Mouse (Mus musculus): ENCODE results near the gene Cct4. TPM values are rescaled to one million over a fixed set of nuclear protein-coding genes. Genes with fewer than 3 reads are reported as not detected.

Gene Cct4
- total and polyA plus RNA-seq, 2 experiments from 2014 or later, result 236 to 271 TPM

DNA sequence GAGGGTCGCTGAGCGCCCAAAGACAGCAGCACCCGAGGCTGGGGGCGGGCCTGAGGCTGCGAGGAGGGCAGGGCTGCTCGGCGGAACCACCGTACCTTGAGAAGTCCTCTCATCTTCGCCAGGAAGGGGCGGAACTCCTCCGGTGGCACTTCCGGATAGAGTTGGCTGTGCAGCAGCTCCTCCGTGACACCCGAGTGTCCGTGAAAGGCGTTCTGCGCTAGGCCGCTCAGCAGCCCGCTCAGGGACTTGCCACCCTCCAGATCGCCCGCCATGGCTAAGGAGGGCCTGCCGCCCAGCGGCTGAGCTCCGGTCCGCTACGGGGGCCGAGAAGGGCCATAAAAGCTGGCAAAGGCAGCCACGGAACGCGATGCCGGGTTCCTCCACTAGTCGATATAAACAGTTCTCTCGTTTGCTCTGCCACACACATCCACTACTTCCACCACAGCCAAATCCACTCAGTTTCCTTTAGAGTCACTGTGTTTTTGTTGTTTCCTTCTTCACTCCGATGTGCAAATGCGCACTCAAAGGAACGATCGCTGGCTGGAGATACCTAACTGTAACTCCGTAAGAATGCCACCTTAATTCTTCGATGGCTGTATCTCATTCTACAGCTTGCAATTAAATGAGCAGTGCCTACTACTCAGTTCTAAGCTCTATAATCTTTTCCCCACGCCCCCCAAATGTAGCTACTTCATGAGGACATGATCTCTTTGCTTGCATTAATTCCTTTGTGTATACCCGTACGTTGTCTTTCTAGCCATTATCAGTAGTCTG is 8.1 kb upstream of the Cct4 start, which contains the start of the genes Gm28048 and Commd1:
TSS of gene Gm28048 (minus strand) at position 107 of the 774 bp plus-strand sequence.
TSS of gene Commd1 (minus strand) at position 399 of the 774 bp plus-strand sequence.
- DNase-seq (peak; percentile 97), ATAC-seq (peak; percentile 96)
- WGBS, result 4% methylated on average over 42 of the region's 42 CpGs
- Histone ChIP-seq H3K27ac (ENCODE audit: low read depth, low read length) (peak within 1 kb of the TSS; percentile 93), H3K4me3 (ENCODE audit: low read depth, low read length) (peak within 1 kb of the TSS; percentile 57), H3K27me3 (ENCODE audit: insufficient read depth, low read length) (no peaks in the 10 kb centered on the region), H3K4me1 (ENCODE audit: insufficient read depth) (0 out of 2 replicates have a peak, but pooled peaks cover 7% of the 10 kb centered on the region), H3K9me3 (ENCODE audit: low read length) (no peaks in the 10 kb centered on the region), H3K36me3 (ENCODE audit: insufficient read depth) (peaks cover 6% of the 10 kb centered on the region; the same call in 1 of the 2 replicates), H3K9ac (peak within 1 kb of the TSS; percentile 67), H3K4me2 (ENCODE audit: low read depth) (peak within 1 kb of the TSS; percentile 54)
- TF ChIP-seq CTCF (IDR thresholded peaks at IDR 0.05; ENCODE audit: low read depth), result peak; percentile 80

DNA sequence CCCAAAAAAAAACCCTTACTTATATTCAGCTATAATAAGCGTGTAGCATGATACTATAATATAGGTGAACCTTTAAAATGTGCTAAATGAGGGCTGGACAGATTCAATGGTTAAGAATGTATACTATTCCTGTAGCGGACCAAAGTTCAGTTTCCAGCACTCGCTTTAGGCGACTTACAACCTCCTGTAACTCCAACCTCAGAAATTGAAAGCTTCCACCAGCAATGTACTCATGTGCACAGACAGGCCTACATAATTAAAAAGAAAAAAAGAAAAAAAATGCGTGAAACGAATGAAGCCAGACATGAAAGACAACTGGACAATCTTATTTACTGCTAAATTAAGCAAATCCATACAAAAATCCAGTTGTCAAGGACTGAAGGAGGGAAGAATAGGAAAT is 7.5 kb upstream of the Cct4 start:
- TF ChIP-seq CTCF (IDR thresholded peaks at IDR 0.05; ENCODE audit: low read depth), result no peak
- ATAC-seq (no peak), DNase-seq (no peak)
- H3K9ac ChIP-seq, result no peak overlapping the region; the same call in 1 of the 2 replicates
- H3K36me3 ChIP-seq (ENCODE audit: insufficient read depth), result peaks cover 6% of the 10 kb centered on the region; the same call in 1 of the 2 replicates
- no peaks in the 10 kb centered on the region for H3K27me3 ChIP-seq (ENCODE audit: insufficient read depth, low read length)
- peak overlapping the region; percentile 54; the same call in 1 of the 2 replicates for H3K4me2 ChIP-seq (ENCODE audit: low read depth)
- peak overlapping the region; percentile 57; the same call in 1 of the 2 replicates for H3K4me3 ChIP-seq (ENCODE audit: low read depth, low read length)
- WGBS, result 64% methylated on average over 6 of the region's 6 CpGs
- no peaks in the 10 kb centered on the region for H3K9me3 ChIP-seq (ENCODE audit: low read length)
- H3K4me1 ChIP-seq (ENCODE audit: insufficient read depth), result 0 out of 2 replicates have a peak, but pooled peaks cover 7% of the 10 kb centered on the region
- H3K27ac ChIP-seq (ENCODE audit: low read depth, low read length), result no peak overlapping the region

DNA sequence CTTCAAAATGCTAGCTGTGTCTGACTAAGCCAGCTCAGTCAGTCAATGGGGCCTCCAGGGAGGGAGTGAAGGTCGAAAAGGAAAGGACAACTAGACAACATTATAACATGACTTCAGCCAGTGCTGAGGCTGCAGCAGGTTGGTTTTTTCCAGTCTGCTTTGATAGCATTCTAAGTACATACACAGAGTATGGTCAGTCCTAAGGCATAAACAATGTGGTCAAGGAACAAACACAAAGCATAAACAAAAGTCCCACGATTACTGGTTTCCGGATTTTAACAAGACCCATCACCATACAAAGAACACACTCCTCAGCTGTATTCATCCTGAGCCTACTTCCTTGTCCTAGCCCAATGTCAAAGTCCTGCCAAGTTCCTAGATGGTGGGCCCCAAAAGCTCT is 4.8 kb upstream of the Cct4 start:
- DNase-seq, result no peak
- Histone ChIP-seq H3K36me3 (ENCODE audit: insufficient read depth) (no peaks in the 10 kb centered on the region), H3K27me3 (ENCODE audit: insufficient read depth, low read length) (no peaks in the 10 kb centered on the region), H3K4me3 (ENCODE audit: low read depth, low read length) (no peak overlapping the region), H3K9me3 (ENCODE audit: low read length) (no peaks in the 10 kb centered on the region), H3K9ac (no peak overlapping the region), H3K4me1 (ENCODE audit: insufficient read depth) (0 out of 2 replicates have a peak, but pooled peaks cover 7% of the 10 kb centered on the region), H3K27ac (ENCODE audit: low read depth, low read length) (no peak overlapping the region), H3K4me2 (ENCODE audit: low read depth) (no peak overlapping the region)
- ATAC-seq, result no peak
- 84% methylated on average over 3 of the region's 3 CpGs for WGBS
- no peak for TF ChIP-seq CTCF (IDR thresholded peaks at IDR 0.05; ENCODE audit: low read depth)

DNA sequence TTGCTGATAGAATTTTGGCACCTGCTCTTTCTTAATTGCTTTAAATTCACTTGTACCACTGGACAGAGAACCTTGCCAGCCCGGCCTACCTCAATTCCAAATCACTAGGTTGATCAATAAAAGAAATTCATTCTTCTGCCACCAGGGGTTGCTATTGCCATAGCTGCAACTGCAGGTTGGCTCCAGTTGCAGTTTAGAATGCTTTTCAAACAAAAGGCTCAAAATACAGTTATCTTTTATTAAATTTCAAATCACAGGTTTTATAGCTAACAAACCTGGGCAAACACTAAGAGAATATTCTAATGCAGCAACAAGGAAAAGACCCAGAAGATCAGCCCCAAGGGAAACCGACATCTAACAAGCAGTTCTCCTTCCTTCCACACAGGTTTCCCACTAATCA is 3.0 kb upstream of the Cct4 start:
- peak; percentile 87 for TF ChIP-seq CTCF (IDR thresholded peaks at IDR 0.05; ENCODE audit: low read depth)
- WGBS, result 41% methylated on average over 2 of the region's 2 CpGs
- Histone ChIP-seq H3K27me3 (ENCODE audit: insufficient read depth, low read length) (no peaks in the 10 kb centered on the region), H3K36me3 (ENCODE audit: insufficient read depth) (no peaks in the 10 kb centered on the region), H3K4me2 (ENCODE audit: low read depth) (no peak overlapping the region), H3K9ac (no peak overlapping the region), H3K4me1 (ENCODE audit: insufficient read depth) (peaks cover 4% of the 10 kb centered on the region; the same call in 1 of the 2 replicates), H3K4me3 (ENCODE audit: low read depth, low read length) (no peak overlapping the region), H3K27ac (ENCODE audit: low read depth, low read length) (no peak overlapping the region), H3K9me3 (ENCODE audit: low read length) (no peaks in the 10 kb centered on the region)
- ATAC-seq (no peak), DNase-seq (peak; percentile 85)

DNA sequence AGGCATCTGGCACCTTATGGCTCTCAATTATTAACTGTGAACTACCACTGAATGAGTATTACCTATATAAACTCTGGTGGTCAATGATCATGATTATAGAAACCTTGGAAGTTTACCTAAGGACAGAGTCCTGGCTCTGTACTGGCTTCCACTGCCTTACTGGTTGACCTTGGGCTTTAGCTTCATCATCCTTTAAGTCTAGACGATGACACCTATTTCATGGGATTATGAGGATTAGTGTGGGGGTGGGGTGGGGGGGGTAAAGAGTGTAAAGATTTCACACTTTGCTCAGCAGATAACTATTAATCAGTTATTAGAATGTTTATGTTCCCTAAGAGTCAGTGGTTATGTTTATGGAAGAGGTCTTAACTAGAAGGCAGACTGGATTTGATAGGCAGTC is 533 bp upstream of the Cct4 start:
- H3K4me1 ChIP-seq (ENCODE audit: insufficient read depth), result peaks cover 4% of the 10 kb centered on the region; the same call in 1 of the 2 replicates
- no peaks in the 10 kb centered on the region for H3K27me3 ChIP-seq (ENCODE audit: insufficient read depth, low read length)
- H3K27ac ChIP-seq (ENCODE audit: low read depth, low read length), result peak overlapping the region; percentile 93
- peak overlapping the region; percentile 73 for H3K4me3 ChIP-seq (ENCODE audit: low read depth, low read length)
- DNase-seq (no peak), ATAC-seq (no peak)
- H3K36me3 ChIP-seq (ENCODE audit: insufficient read depth), result peaks cover 11% of the 10 kb centered on the region
- H3K4me2 ChIP-seq (ENCODE audit: low read depth), result peak overlapping the region; percentile 70
- no peaks in the 10 kb centered on the region for H3K9me3 ChIP-seq (ENCODE audit: low read length)
- H3K9ac ChIP-seq, result peak overlapping the region; percentile 83
- TF ChIP-seq CTCF (IDR thresholded peaks at IDR 0.05; ENCODE audit: low read depth), result no peak
- WGBS, result 45% methylated on average over 1 of the region's 1 CpGs

DNA sequence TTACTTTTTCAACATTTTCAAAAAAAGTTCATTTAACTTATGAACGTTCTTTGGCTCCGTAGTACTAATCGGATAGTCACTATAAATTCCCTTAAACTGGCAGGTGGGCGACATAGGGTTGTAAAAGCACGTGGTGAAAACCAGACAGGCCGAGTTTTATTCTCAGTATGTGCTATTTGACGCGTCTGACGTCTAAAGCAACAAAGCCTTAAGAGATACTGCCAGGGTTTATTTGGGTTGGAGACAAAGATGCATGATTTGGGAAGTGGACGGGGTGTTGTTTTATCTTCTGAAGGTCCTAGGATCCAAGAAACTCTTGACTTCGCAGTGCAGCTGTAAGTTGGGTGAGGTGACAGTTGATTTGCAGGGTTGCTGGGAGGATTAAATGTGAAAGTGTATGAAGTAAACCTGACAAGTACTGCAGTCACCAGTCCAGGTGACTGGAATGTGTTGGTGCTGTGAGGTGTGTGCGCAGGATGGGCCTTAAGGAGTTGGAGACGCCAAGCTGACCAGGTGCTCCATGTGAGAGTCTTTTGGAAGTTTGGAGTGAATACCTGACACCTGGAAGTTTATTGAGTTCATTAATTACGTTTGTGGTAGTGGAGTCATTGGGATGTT is 1.0 kb downstream of the Cct4 start:
- 0 out of 2 replicates have a peak overlapping the region, but pooled peaks have one; percentile 93 for H3K27ac ChIP-seq (ENCODE audit: low read depth, low read length)
- H3K9ac ChIP-seq, result peak overlapping the region; percentile 83
- no peaks in the 10 kb centered on the region for H3K27me3 ChIP-seq (ENCODE audit: insufficient read depth, low read length)
- H3K36me3 ChIP-seq (ENCODE audit: insufficient read depth), result peaks cover 22% of the 10 kb centered on the region
- WGBS, result 11% methylated on average over 14 of the region's 14 CpGs
- no peak for DNase-seq
- no peak for ATAC-seq
- H3K4me2 ChIP-seq (ENCODE audit: low read depth), result peak overlapping the region; percentile 70
- H3K9me3 ChIP-seq (ENCODE audit: low read length), result no peaks in the 10 kb centered on the region
- no peak for TF ChIP-seq CTCF (IDR thresholded peaks at IDR 0.05; ENCODE audit: low read depth)
- peaks cover 4% of the 10 kb centered on the region; the same call in 1 of the 2 replicates for H3K4me1 ChIP-seq (ENCODE audit: insufficient read depth)
- H3K4me3 ChIP-seq (ENCODE audit: low read depth, low read length), result peak overlapping the region; percentile 73

Measured in forebrain, postnatal 0 days (tissue).